Mouse (Mus musculus): ENCODE results near the gene Spata13. TPM values are rescaled to one million over a fixed set of nuclear protein-coding genes. Genes with fewer than 3 reads are reported as not detected.
A peak's percentile ranks its signal among the peaks of the same experiment; 100 is the strongest.

The Spata13 gene
- polyA plus RNA-seq, 1 experiment from 2014 or later, result 16.1 TPM

GRCm38 (mm10) chr14:60715686-60716085, 81.9 kb downstream of the Spata13 start:
- H3K4me2 ChIP-seq, result no peak overlapping the region
- no peaks in the 10 kb centered on the region for H3K36me3 ChIP-seq (ENCODE audit: control insufficient read depth, insufficient read depth, low read length)
- H3K9me3 ChIP-seq (ENCODE audit: control insufficient read depth, low read length), result no peaks in the 10 kb centered on the region
- H3K27ac ChIP-seq (ENCODE audit: low read depth, low read length), result no peak overlapping the region
- ATAC-seq (replicated peaks; ENCODE audit: low FRiP score) (no peak), DNase-seq (ENCODE audit: low spot score) (no peak)
- no peaks in the 10 kb centered on the region for H3K27me3 ChIP-seq (replicated peaks; ENCODE audit: control insufficient read depth, insufficient read depth, low read length)
- WGBS, result 82% methylated on average over 5 of the region's 5 CpGs
- no peak overlapping the region for H3K4me3 ChIP-seq (ENCODE audit: low read depth, low read length)
- H3K9ac ChIP-seq (ENCODE audit: low read depth, low read length), result no peak overlapping the region
- H3K4me1 ChIP-seq (replicated peaks; ENCODE audit: control insufficient read depth, insufficient read depth, low read length), result no peaks in the 10 kb centered on the region; the same call in 1 of the 2 replicates

GRCm38 (mm10) chr14:60721304-60721703, 87.5 kb downstream of the Spata13 start:
- no peak overlapping the region for H3K27ac ChIP-seq (ENCODE audit: low read depth, low read length)
- no peak for DNase-seq (ENCODE audit: low spot score)
- no peaks in the 10 kb centered on the region for H3K9me3 ChIP-seq (ENCODE audit: control insufficient read depth, low read length)
- H3K27me3 ChIP-seq (replicated peaks; ENCODE audit: control insufficient read depth, insufficient read depth, low read length), result no peaks in the 10 kb centered on the region
- H3K4me3 ChIP-seq (ENCODE audit: low read depth, low read length), result no peak overlapping the region
- no peaks in the 10 kb centered on the region; the same call in 1 of the 2 replicates for H3K4me1 ChIP-seq (replicated peaks; ENCODE audit: control insufficient read depth, insufficient read depth, low read length)
- no peak for ATAC-seq (replicated peaks; ENCODE audit: low FRiP score)
- H3K9ac ChIP-seq (ENCODE audit: low read depth, low read length), result no peak overlapping the region
- H3K36me3 ChIP-seq (ENCODE audit: control insufficient read depth, insufficient read depth, low read length), result no peaks in the 10 kb centered on the region
- WGBS, result 54% methylated on average over 8 of the region's 8 CpGs
- no peak overlapping the region for H3K4me2 ChIP-seq

GRCm38 (mm10) chr14:60721938-60722337, 88.1 kb downstream of the Spata13 start:
- Histone ChIP-seq H3K4me2 (no peak overlapping the region), H3K27ac (ENCODE audit: low read depth, low read length) (no peak overlapping the region), H3K36me3 (ENCODE audit: control insufficient read depth, insufficient read depth, low read length) (no peaks in the 10 kb centered on the region), H3K9me3 (ENCODE audit: control insufficient read depth, low read length) (no peaks in the 10 kb centered on the region), H3K4me3 (ENCODE audit: low read depth, low read length) (no peak overlapping the region), H3K9ac (ENCODE audit: low read depth, low read length) (no peak overlapping the region), H3K27me3 (replicated peaks; ENCODE audit: control insufficient read depth, insufficient read depth, low read length) (no peaks in the 10 kb centered on the region), H3K4me1 (replicated peaks; ENCODE audit: control insufficient read depth, insufficient read depth, low read length) (no peaks in the 10 kb centered on the region; the same call in 1 of the 2 replicates)
- no peak for DNase-seq (ENCODE audit: low spot score)
- ATAC-seq (replicated peaks; ENCODE audit: low FRiP score), result no peak
- WGBS, result 50% methylated on average over 3 of the region's 3 CpGs

- Histone ChIP-seq H3K4me2 (no peak overlapping the region), H3K4me3 (ENCODE audit: low read depth, low read length) (no peak overlapping the region), H3K4me1 (replicated peaks; ENCODE audit: control insufficient read depth, insufficient read depth, low read length) (0 out of 2 replicates have a peak, but pooled peaks cover 3% of the 10 kb centered on the region), H3K36me3 (ENCODE audit: control insufficient read depth, insufficient read depth, low read length) (0 out of 2 replicates have a peak, but pooled peaks cover 3% of the 10 kb centered on the region), H3K27ac (ENCODE audit: low read depth, low read length) (no peak overlapping the region), H3K9me3 (ENCODE audit: control insufficient read depth, low read length) (no peaks in the 10 kb centered on the region), H3K9ac (ENCODE audit: low read depth, low read length) (no peak overlapping the region), H3K27me3 (replicated peaks; ENCODE audit: control insufficient read depth, insufficient read depth, low read length) (no peaks in the 10 kb centered on the region)
- 61% methylated on average over 6 of the region's 6 CpGs for WGBS
- ATAC-seq (replicated peaks; ENCODE audit: low FRiP score) (no peak), DNase-seq (ENCODE audit: low spot score) (no peak)
Observed at GRCm38 (mm10) chr14:60726091-60726490, 92.3 kb downstream of the Spata13 start.

- Histone ChIP-seq H3K9me3 (ENCODE audit: control insufficient read depth, low read length) (no peaks in the 10 kb centered on the region), H3K4me3 (ENCODE audit: low read depth, low read length) (no peak overlapping the region), H3K36me3 (ENCODE audit: control insufficient read depth, insufficient read depth, low read length) (0 out of 2 replicates have a peak, but pooled peaks cover 3% of the 10 kb centered on the region), H3K27ac (ENCODE audit: low read depth, low read length) (no peak overlapping the region), H3K4me1 (replicated peaks; ENCODE audit: control insufficient read depth, insufficient read depth, low read length) (0 out of 2 replicates have a peak, but pooled peaks cover 5% of the 10 kb centered on the region), H3K9ac (ENCODE audit: low read depth, low read length) (no peak overlapping the region), H3K27me3 (replicated peaks; ENCODE audit: control insufficient read depth, insufficient read depth, low read length) (no peaks in the 10 kb centered on the region), H3K4me2 (no peak overlapping the region)
- no peak for DNase-seq (ENCODE audit: low spot score)
- ATAC-seq (replicated peaks; ENCODE audit: low FRiP score), result no peak
- WGBS, result 46% methylated on average over 4 of the region's 4 CpGs
Observed at GRCm38 (mm10) chr14:60727130-60727529, 93.3 kb downstream of the Spata13 start.

GRCm38 (mm10) chr14:60732081-60732480, 98.3 kb downstream of the Spata13 start:
- Histone ChIP-seq H3K9ac (ENCODE audit: low read depth, low read length) (no peak overlapping the region), H3K36me3 (ENCODE audit: control insufficient read depth, insufficient read depth, low read length) (0 out of 2 replicates have a peak, but pooled peaks cover 3% of the 10 kb centered on the region), H3K27ac (ENCODE audit: low read depth, low read length) (no peak overlapping the region), H3K9me3 (ENCODE audit: control insufficient read depth, low read length) (no peaks in the 10 kb centered on the region), H3K4me1 (replicated peaks; ENCODE audit: control insufficient read depth, insufficient read depth, low read length) (peaks cover 31% of the 10 kb centered on the region), H3K27me3 (replicated peaks; ENCODE audit: control insufficient read depth, insufficient read depth, low read length) (no peaks in the 10 kb centered on the region), H3K4me2 (no peak overlapping the region), H3K4me3 (ENCODE audit: low read depth, low read length) (no peak overlapping the region)
- 52% methylated on average over 6 of the region's 6 CpGs for WGBS
- no peak for ATAC-seq (replicated peaks; ENCODE audit: low FRiP score)
- no peak for DNase-seq (ENCODE audit: low spot score)

GRCm38 (mm10) chr14:60732787-60733186, 99.0 kb downstream of the Spata13 start:
- Histone ChIP-seq H3K36me3 (ENCODE audit: control insufficient read depth, insufficient read depth, low read length) (0 out of 2 replicates have a peak, but pooled peaks cover 3% of the 10 kb centered on the region), H3K27me3 (replicated peaks; ENCODE audit: control insufficient read depth, insufficient read depth, low read length) (no peaks in the 10 kb centered on the region), H3K27ac (ENCODE audit: low read depth, low read length) (peak overlapping the region; percentile 38; the same call in 1 of the 2 replicates), H3K9ac (ENCODE audit: low read depth, low read length) (peak overlapping the region; percentile 59; the same call in 1 of the 2 replicates), H3K4me3 (ENCODE audit: low read depth, low read length) (no peak overlapping the region), H3K9me3 (ENCODE audit: control insufficient read depth, low read length) (no peaks in the 10 kb centered on the region), H3K4me1 (replicated peaks; ENCODE audit: control insufficient read depth, insufficient read depth, low read length) (peaks cover 33% of the 10 kb centered on the region), H3K4me2 (peak overlapping the region; percentile 47)
- 11% methylated on average over 16 of the region's 16 CpGs for WGBS
- no peak for ATAC-seq (replicated peaks; ENCODE audit: low FRiP score)
- no peak for DNase-seq (ENCODE audit: low spot score)

GRCm38 (mm10) chr14:60733706-60734105, 99.9 kb downstream of the Spata13 start:
- Histone ChIP-seq H3K4me2 (peak overlapping the region; percentile 33), H3K9ac (ENCODE audit: low read depth, low read length) (no peak overlapping the region; the same call in 1 of the 2 replicates), H3K27ac (ENCODE audit: low read depth, low read length) (peak overlapping the region; percentile 43; the same call in 1 of the 2 replicates), H3K9me3 (ENCODE audit: control insufficient read depth, low read length) (no peaks in the 10 kb centered on the region), H3K4me1 (replicated peaks; ENCODE audit: control insufficient read depth, insufficient read depth, low read length) (peaks cover 36% of the 10 kb centered on the region), H3K27me3 (replicated peaks; ENCODE audit: control insufficient read depth, insufficient read depth, low read length) (no peaks in the 10 kb centered on the region), H3K36me3 (ENCODE audit: control insufficient read depth, insufficient read depth, low read length) (0 out of 2 replicates have a peak, but pooled peaks cover 3% of the 10 kb centered on the region), H3K4me3 (ENCODE audit: low read depth, low read length) (peak overlapping the region; percentile 23; the same call in 1 of the 2 replicates)
- no peak for ATAC-seq (replicated peaks; ENCODE audit: low FRiP score)
- no peak for DNase-seq (ENCODE audit: low spot score)
- whole genome bisulfite sequencing, result 37% methylated on average over 4 of the region's 4 CpGs

- no peak overlapping the region for H3K9ac ChIP-seq (ENCODE audit: low read depth, low read length)
- ATAC-seq (replicated peaks; ENCODE audit: low FRiP score) (no peak), DNase-seq (ENCODE audit: low spot score) (no peak)
- no peaks in the 10 kb centered on the region for H3K27me3 ChIP-seq (replicated peaks; ENCODE audit: control insufficient read depth, insufficient read depth, low read length)
- H3K4me2 ChIP-seq, result peak overlapping the region; percentile 12; the same call in 1 of the 2 replicates
- peak overlapping the region; percentile 4; the same call in 1 of the 2 replicates for H3K27ac ChIP-seq (ENCODE audit: low read depth, low read length)
- no peaks in the 10 kb centered on the region for H3K9me3 ChIP-seq (ENCODE audit: control insufficient read depth, low read length)
- 69% methylated on average over 5 of the region's 5 CpGs for WGBS
- H3K36me3 ChIP-seq (ENCODE audit: control insufficient read depth, insufficient read depth, low read length), result no peaks in the 10 kb centered on the region
- H3K4me1 ChIP-seq (replicated peaks; ENCODE audit: control insufficient read depth, insufficient read depth, low read length), result peaks cover 39% of the 10 kb centered on the region
- H3K4me3 ChIP-seq (ENCODE audit: low read depth, low read length), result no peak overlapping the region
Observed at GRCm38 (mm10) chr14:60735206-60735605, 101.4 kb downstream of the Spata13 start.
